Mouse (Mus musculus): ENCODE measurements around the gene Enho.

- TF ChIP-seq CTCF (conservative IDR thresholded peaks at IDR 0.05; ENCODE audit: low read length) (no peak), NANOG (IDR thresholded peaks at IDR 0.05; ENCODE audit: borderline replicate concordance, low read length) (no peak)
Observed at GRCm38 (mm10) chr4:41639913-41640507, at the start of gene Enho.
